Mouse (Mus musculus) MEL (cell line): ENCODE data around the gene Pakap. TPM values are rescaled to one million over a fixed set of nuclear protein-coding genes. Genes with fewer than 3 reads are reported as not detected.

ENCODE experiments used
- DNase-seq: peaks from one replicate; pipeline ENCODE4 v3.0.0; 2011; ENCODE audit warnings: low read depth, low spot score
- H3K27ac ChIP-seq: 2 replicates; pipeline ENCODE4 v1.5.1; 2012; ENCODE audit warnings: low read depth, mild to moderate bottlenecking, control low read depth, low read length, moderate library complexity; ENCODE audit not compliant: control insufficient read depth
- H3K27me3 ChIP-seq, 2 experiments: fragments of 150-350 bp in 1 of 2; sonication (generic) in 1 of 2; 2 replicates each; pipeline ENCODE4 v1.6.1; 2012; ENCODE audit warnings: low read length in 2 of 2, mild to moderate bottlenecking in 2 of 2, improper control_type of control experiment in 1 of 2, moderate library complexity in 1 of 2; ENCODE audit not compliant: insufficient read depth in 2 of 2, control insufficient read depth in 1 of 2
- H3K36me3 ChIP-seq, 2 experiments: 2 replicates each; pipeline ENCODE4 v1.6.1; 2012 to 2014; ENCODE audit warnings: low read length in 2 of 2, improper control_type of control experiment in 1 of 2, inconsistent platforms in 1 of 2, mild to moderate bottlenecking in 1 of 2; ENCODE audit not compliant: insufficient read depth in 2 of 2, control insufficient read depth in 1 of 2
- H3K4me1 ChIP-seq, 2 experiments: fragments of 150-350 bp in 1 of 2; sonication (generic) in 1 of 2; 2 replicates each; pipeline ENCODE4 v1.6.1; 2012; ENCODE audit warnings: low read length in 2 of 2, improper control_type of control experiment in 1 of 2, mild to moderate bottlenecking in 1 of 2; ENCODE audit not compliant: insufficient read depth in 2 of 2, control insufficient read depth in 1 of 2
- H3K4me3 ChIP-seq, 2 experiments: fragments of 150-350 bp in 1 of 2; sonication (generic) in 1 of 2; 2 replicates each; pipeline ENCODE4 v1.5.1; 2012; ENCODE audit warnings: low read depth in 2 of 2, low read length in 2 of 2, mild to moderate bottlenecking in 2 of 2, moderate library complexity in 2 of 2, control low read depth in 1 of 2, improper control_type of control experiment in 1 of 2; ENCODE audit not compliant: control insufficient read depth in 1 of 2, insufficient read depth in 1 of 2
- H3K79me2 ChIP-seq: 2 replicates; pipeline ENCODE4 v1.6.1; 2012; ENCODE audit warnings: mild to moderate bottlenecking, low read length, moderate library complexity; ENCODE audit not compliant: control insufficient read depth, poor library complexity, insufficient read depth
- H3K9ac ChIP-seq: 2 replicates; pipeline ENCODE4 v1.6.1; 2012; ENCODE audit warnings: low read depth, mild to moderate bottlenecking, control low read depth, low read length, moderate library complexity; ENCODE audit not compliant: control insufficient read depth, poor library complexity, severe bottlenecking
- H3K9me3 ChIP-seq: fragments of 150-350 bp; sonication (generic); replicated peaks from 2 replicates; pipeline ENCODE4 v1.6.1; 2012; ENCODE audit warnings: mild to moderate bottlenecking, low read length, improper control_type of control experiment, moderate library complexity; ENCODE audit not compliant: insufficient read depth
- BHLHE40 ChIP-seq: IDR thresholded peaks from 2 replicates; pipeline ENCODE4 v1.6.1; 2012; ENCODE audit warnings: low read depth, mild to moderate bottlenecking, inconsistent platforms, low read length, improper control_type of control experiment, borderline replicate concordance
- CHD1 ChIP-seq: IDR thresholded peaks from 2 replicates; pipeline ENCODE4 v1.6.1; 2012; ENCODE audit warnings: low read depth, mild to moderate bottlenecking, inconsistent platforms, low read length, improper control_type of control experiment
- CHD2 ChIP-seq: IDR thresholded peaks from 2 replicates; pipeline ENCODE4 v1.6.1; 2011; ENCODE audit warnings: low read length, improper control_type of control experiment
- CTCF ChIP-seq, 3 experiments: IDR thresholded peaks in 2 of 3; conservative IDR thresholded peaks in 1 of 3; 2 replicates each; pipeline ENCODE4 v1.5.1; 2011 to 2012; ENCODE audit warnings: low read length in 3 of 3, low read depth in 2 of 3, mild to moderate bottlenecking in 2 of 3, improper control_type of control experiment in 1 of 3, inconsistent platforms in 1 of 3, mixed read lengths in 1 of 3, moderate library complexity in 1 of 3; ENCODE audit not compliant: control insufficient read depth in 1 of 3, insufficient read depth in 1 of 3, poor library complexity in 1 of 3, severe bottlenecking in 1 of 3
- ELF1 ChIP-seq: IDR thresholded peaks from 2 replicates; pipeline ENCODE4 v1.6.1; 2014; ENCODE audit warnings: low read depth, mild to moderate bottlenecking, inconsistent platforms, low read length, improper control_type of control experiment, moderate library complexity
- EP300 ChIP-seq, 2 experiments: IDR thresholded peaks; 2 replicates each; pipeline ENCODE4 v1.6.1; 2011; ENCODE audit warnings: improper control_type of control experiment in 2 of 2, low read length in 2 of 2, low read depth in 1 of 2, mild to moderate bottlenecking in 1 of 2
- ETS1 ChIP-seq: IDR thresholded peaks from 2 replicates; pipeline ENCODE4 v1.6.1; 2012; ENCODE audit warnings: low read depth, mild to moderate bottlenecking, inconsistent platforms, low read length, improper control_type of control experiment, moderate library complexity
- GATA1 ChIP-seq: IDR thresholded peaks from 2 replicates; pipeline ENCODE4 v1.6.1; 2011; ENCODE audit warnings: low read depth, low read length, improper control_type of control experiment
- HCFC1 ChIP-seq: IDR thresholded peaks from 2 replicates; pipeline ENCODE4 v1.6.1; 2012; ENCODE audit warnings: low read depth, mild to moderate bottlenecking, inconsistent platforms, low read length, improper control_type of control experiment, moderate library complexity
- MAFK ChIP-seq: IDR thresholded peaks from 2 replicates; pipeline ENCODE4 v1.6.1; 2011; ENCODE audit warnings: low read depth, mild to moderate bottlenecking, low read length, improper control_type of control experiment, borderline replicate concordance
- MAX ChIP-seq: IDR thresholded peaks from 2 replicates; pipeline ENCODE4 v1.6.1; 2011; ENCODE audit warnings: low read length, improper control_type of control experiment
- MAZ ChIP-seq: IDR thresholded peaks from 2 replicates; pipeline ENCODE4 v1.6.1; 2012; ENCODE audit warnings: low read depth, mild to moderate bottlenecking, inconsistent platforms, low read length, improper control_type of control experiment
- MXI1 ChIP-seq: IDR thresholded peaks from 2 replicates; pipeline ENCODE4 v1.6.1; 2011; ENCODE audit warnings: mild to moderate bottlenecking, low read depth, low read length, improper control_type of control experiment
- MYB ChIP-seq: IDR thresholded peaks from 2 replicates; pipeline ENCODE4 v1.6.1; 2011; ENCODE audit warnings: mild to moderate bottlenecking, low read depth, low read length, improper control_type of control experiment
- MYC ChIP-seq: IDR thresholded peaks from 2 replicates; pipeline ENCODE4 v1.6.1; 2011; ENCODE audit warnings: low read depth, mild to moderate bottlenecking, low read length, improper control_type of control experiment, moderate library complexity
- NRF1 ChIP-seq: IDR thresholded peaks from 2 replicates; pipeline ENCODE4 v1.6.1; 2014; ENCODE audit warnings: low read depth, mild to moderate bottlenecking, inconsistent platforms, low read length, improper control_type of control experiment, moderate library complexity; ENCODE audit not compliant: poor library complexity, insufficient read depth, severe bottlenecking
- POLR2AphosphoS2 ChIP-seq: IDR thresholded peaks from 2 replicates; pipeline ENCODE4 v1.6.1; 2011; ENCODE audit warnings: low read length, improper control_type of control experiment
- POLR2AphosphoS5 ChIP-seq: IDR thresholded peaks from 2 replicates; pipeline ENCODE4 v1.6.1; 2012; ENCODE audit warnings: low read depth, borderline replicate concordance, mild to moderate bottlenecking, inconsistent platforms, low read length, moderate library complexity, mixed read lengths
- RAD21 ChIP-seq: IDR thresholded peaks from 2 replicates; pipeline ENCODE4 v1.6.1; 2011; ENCODE audit warnings: mild to moderate bottlenecking, low read depth, low read length, improper control_type of control experiment
- SIN3A ChIP-seq: IDR thresholded peaks from 2 replicates; pipeline ENCODE4 v1.6.1; 2012; ENCODE audit warnings: low read length, improper control_type of control experiment, inconsistent platforms
- SMC3 ChIP-seq: IDR thresholded peaks from 2 replicates; pipeline ENCODE4 v1.6.1; 2011; ENCODE audit warnings: low read depth, low read length, improper control_type of control experiment
- TAL1 ChIP-seq: IDR thresholded peaks from 2 replicates; pipeline ENCODE4 v1.6.1; 2012; ENCODE audit warnings: mild to moderate bottlenecking, inconsistent platforms, low read length, moderate library complexity, mixed read lengths
- TBP ChIP-seq: IDR thresholded peaks from 2 replicates; pipeline ENCODE4 v1.8.0; 2011; ENCODE audit warnings: low read depth, low read length, improper control_type of control experiment
- UBTF ChIP-seq: IDR thresholded peaks from 2 replicates; pipeline ENCODE4 v1.6.1; 2012; ENCODE audit warnings: low read depth, mild to moderate bottlenecking, inconsistent platforms, low read length, improper control_type of control experiment, moderate library complexity, borderline replicate concordance; ENCODE audit not compliant: insufficient read depth
- USF2 ChIP-seq, 2 experiments: IDR thresholded peaks; 2 replicates each; pipeline ENCODE4 v1.6.1; 2011 to 2012; ENCODE audit warnings: improper control_type of control experiment in 2 of 2, low read length in 2 of 2, borderline replicate concordance in 1 of 2, inconsistent platforms in 1 of 2, low read depth in 1 of 2, mild to moderate bottlenecking in 1 of 2; ENCODE audit not compliant: insufficient read depth in 1 of 2
- ZC3H11A ChIP-seq: IDR thresholded peaks from 2 replicates; pipeline ENCODE4 v1.6.1; 2012; ENCODE audit warnings: low read depth, mild to moderate bottlenecking, inconsistent platforms, low read length, improper control_type of control experiment
- ZMIZ1 ChIP-seq: IDR thresholded peaks from 2 replicates; pipeline ENCODE4 v1.6.1; 2012; ENCODE audit warnings: low read depth, mild to moderate bottlenecking, inconsistent platforms, low read length, improper control_type of control experiment, moderate library complexity
- ZNF384 ChIP-seq: IDR thresholded peaks from 2 replicates; pipeline ENCODE4 v1.6.1; 2012; ENCODE audit warnings: low read depth, mild to moderate bottlenecking, inconsistent platforms, low read length, improper control_type of control experiment
- polyA plus RNA-seq, 2 experiments: library from polyadenylated mRNA; stranded (reverse) in 1 of 2; unstranded in 1 of 2; fragments of >175 nt in 1 of 2; fragments of >200 nt in 1 of 2; gene quantifications; 2 replicates each; pipeline versions ENCODE4 v1.2.1 to v1.2.4; 2012; ENCODE audit warnings: low replicate concordance in 2 of 2, low read depth in 1 of 2; ENCODE audit not compliant: insufficient read length in 2 of 2, insufficient read depth in 1 of 2, missing spikeins in 1 of 2
- total RNA-seq: library from RNA; depleted of rRNA; stranded (reverse); fragments of 300-350 nt; gene quantifications from 2 replicates; pipeline ENCODE4 v1.2.3, GENCODE M21; 2012

Gene Pakap
- total and polyA plus RNA-seq, 3 experiments = not detected

GRCm38 (mm10) chr4:57856673-57857072 is 288.7 kb downstream of the Pakap start:
- no peaks in the 10 kb centered on the region for H3K9me3 ChIP-seq
- no peak overlapping the region for H3K4me3 ChIP-seq
- no peak for DNase-seq

DNA sequence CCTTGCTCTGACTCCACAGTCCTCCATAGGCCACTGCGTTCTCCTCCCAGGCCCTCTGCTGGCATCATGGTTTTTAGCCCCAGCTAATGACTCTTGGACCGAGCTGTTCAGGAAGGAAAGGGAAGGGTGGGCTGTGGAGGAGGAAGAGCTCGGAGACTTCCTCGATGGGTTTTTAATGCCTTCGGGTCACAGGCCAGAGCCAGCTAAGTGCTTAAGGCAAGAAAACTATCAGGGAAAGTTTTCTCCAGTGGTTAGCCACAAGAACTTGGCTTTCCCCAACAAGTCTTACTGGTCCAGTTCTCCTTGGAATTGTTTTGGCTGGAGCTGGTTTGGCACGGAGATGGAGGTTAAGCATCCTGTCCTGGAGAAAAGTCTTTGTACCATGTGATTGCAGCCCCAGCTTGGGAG is 292.2 kb downstream of the Pakap start:
- DNase-seq = no peak
- Histone ChIP-seq H3K4me3 (no peak overlapping the region), H3K79me2 (no peaks in the 10 kb centered on the region), H3K36me3 (no peaks in the 10 kb centered on the region), H3K9me3 (no peaks in the 10 kb centered on the region), H3K9ac (no peak overlapping the region), H3K27me3 (no peaks in the 10 kb centered on the region), H3K27ac (no peak overlapping the region), H3K4me1 (no peaks in the 10 kb centered on the region; a peak in 1 of 4 replicates)
- TF ChIP-seq BHLHE40 (no peak), MAFK (no peak), UBTF (no peak), SMC3 (no peak), NRF1 (no peak), MAX (no peak), SIN3A (no peak), MYC (no peak), CHD1 (no peak), GATA1 (no peak), MXI1 (no peak), RAD21 (no peak), ZNF384 (no peak), TBP (no peak), MYB (no peak), EP300 (IDR thresholded peaks at IDR 0.05; ENCODE audit: low read depth in 1 of 2, low read length in 2 of 2) (no peak), USF2 (IDR thresholded peaks at IDR 0.05; ENCODE audit: borderline replicate concordance in 1 of 2, insufficient read depth in 1 of 2, low read depth in 1 of 2, low read length in 2 of 2) (no peak), CTCF (IDR thresholded peaks at IDR 0.05 in 2 of 3, conservative IDR thresholded peaks at IDR 0.05 in 1 of 3; ENCODE audit: control insufficient read depth in 1 of 3, insufficient read depth in 1 of 3, low read depth in 2 of 3, low read length in 3 of 3, poor library complexity in 1 of 3, severe bottlenecking in 1 of 3) (no peak), MAZ (no peak), POLR2AphosphoS2 (no peak)
- TF ChIP-seq, all 39 proteins: peak for 0

More at GRCm38 (mm10) chr4:57856673-57857072, 288.7 kb downstream of the Pakap start:
- Histone ChIP-seq H3K27me3 (no peaks in the 10 kb centered on the region), H3K4me1 (no peaks in the 10 kb centered on the region), H3K36me3 (no peaks in the 10 kb centered on the region), H3K79me2 (no peaks in the 10 kb centered on the region)
- TF ChIP-seq TBP (no peak), MAX (no peak), EP300 (IDR thresholded peaks at IDR 0.05; ENCODE audit: low read depth in 1 of 2, low read length in 2 of 2) (no peak), UBTF (no peak), ZC3H11A (no peak), ELF1 (no peak), BHLHE40 (no peak), ETS1 (no peak), POLR2AphosphoS5 (no peak), ZMIZ1 (no peak), TAL1 (no peak), HCFC1 (no peak), USF2 (IDR thresholded peaks at IDR 0.05; ENCODE audit: borderline replicate concordance in 1 of 2, insufficient read depth in 1 of 2, low read depth in 1 of 2, low read length in 2 of 2) (no peak), CHD2 (no peak), CTCF (IDR thresholded peaks at IDR 0.05 in 2 of 3, conservative IDR thresholded peaks at IDR 0.05 in 1 of 3; ENCODE audit: control insufficient read depth in 1 of 3, insufficient read depth in 1 of 3, low read depth in 2 of 3, low read length in 3 of 3, poor library complexity in 1 of 3, severe bottlenecking in 1 of 3) (no peak)
- TF ChIP-seq, all 39 proteins: peak for 0
- H3K9ac ChIP-seq = no peak overlapping the region
- no peak overlapping the region for H3K27ac ChIP-seq
